ENCODE assay signal across 9 mouse cellular contexts in genomic region chr15:83592260-83593188, GRCm38 (mm10). TPM values are rescaled to one million over a fixed set of nuclear protein-coding genes. Genes with fewer than 3 reads are reported as not detected.
DNase-seq lines count a peak whose midpoint lies in the region; ATAC-seq and TF ChIP-seq lines count a peak whose summit lies in the region.
"Had no signal": no experiment of that assay in that cellular context is flagged by ENCODE, and none has a peak within 500 bp of the region (broad histone marks: within the 10 kb centered on the region; RNA-seq: fewer than 3 reads in every experiment).

No protein-coding gene starts in this region.

- TF ChIP-seq EP300 in stomach, postnatal 0 days (optimal IDR thresholded peaks at IDR 0.05): no peak

- TF ChIP-seq CTCF in stomach, postnatal 0 days (IDR thresholded peaks at IDR 0.05; ENCODE audit: low read depth): no peak

- H3K27me3 ChIP-seq in megakaryocyte, embryonic 14.5 days (replicated peaks): no peaks in the 10 kb centered on the region
- H3K27me3 ChIP-seq in hindbrain, embryonic 12.5 days: no peaks in the 10 kb centered on the region
- H3K27me3 ChIP-seq in stomach, postnatal 0 days (ENCODE audit: control insufficient read depth, insufficient read depth, low read length): no peaks in the 10 kb centered on the region

- peaks cover 70% of the 10 kb centered on the region for H3K4me1 ChIP-seq in megakaryocyte, embryonic 14.5 days
- H3K4me1 ChIP-seq in hindbrain, embryonic 12.5 days: peaks cover 17% of the 10 kb centered on the region
- peaks cover 6% of the 10 kb centered on the region; the same call in 1 of the 2 replicates for H3K4me1 ChIP-seq in stomach, postnatal 0 days (replicated peaks; ENCODE audit: control insufficient read depth, insufficient read depth)

- H3K9ac ChIP-seq in hindbrain, embryonic 12.5 days: 0 out of 2 replicates have a peak overlapping the region, but pooled peaks have one; percentile 87
- H3K9ac ChIP-seq in stomach, postnatal 0 days (ENCODE audit: low read length): peak overlapping the region; percentile 43; the same call in 1 of the 2 replicates

- H3K4me3 ChIP-seq in megakaryocyte, embryonic 14.5 days (replicated peaks): peak overlapping the region; percentile 99
- H3K4me3 ChIP-seq in hindbrain, embryonic 12.5 days: no peak overlapping the region
- H3K4me3 ChIP-seq in stomach, postnatal 0 days (ENCODE audit: low read depth, low read length): no peak overlapping the region

- 77% methylated on average over 8 of the region's 8 CpGs for WGBS in hindbrain, embryonic 12.5 days
- WGBS in stomach, postnatal 0 days: 66% methylated on average over 8 of the region's 8 CpGs

- no peaks in the 10 kb centered on the region for H3K9me3 ChIP-seq in megakaryocyte, embryonic 14.5 days
- no peaks in the 10 kb centered on the region for H3K9me3 ChIP-seq in hindbrain, embryonic 12.5 days (replicated peaks)
- H3K9me3 ChIP-seq in stomach, postnatal 0 days (ENCODE audit: control insufficient read depth, low read length): no peaks in the 10 kb centered on the region

- H3K36me3 ChIP-seq in megakaryocyte, embryonic 14.5 days (replicated peaks; ENCODE audit: low read length): peaks cover 47% of the 10 kb centered on the region
- peaks cover 21% of the 10 kb centered on the region for H3K36me3 ChIP-seq in hindbrain, embryonic 12.5 days
- H3K36me3 ChIP-seq in stomach, postnatal 0 days (ENCODE audit: control insufficient read depth, insufficient read depth, low read length): no peaks in the 10 kb centered on the region

- 0 out of 2 replicates have a peak overlapping the region, but pooled peaks have one; percentile 82 for H3K4me2 ChIP-seq in hindbrain, embryonic 12.5 days (replicated peaks)
- peak overlapping the region; percentile 84 for H3K4me2 ChIP-seq in stomach, postnatal 0 days (replicated peaks; ENCODE audit: low read depth)

- no peak for ATAC-seq in megakaryocyte, adult 5-6 weeks (ENCODE audit: poor library complexity, severe bottlenecking)
- ATAC-seq in hindbrain, embryonic 12.5 days (ENCODE audit: low FRiP score): no peak
- ATAC-seq in megakaryocyte-erythroid progenitor cell, adult 5-6 weeks (replicated peaks; ENCODE audit: low FRiP score, low TSS enrichment, poor library complexity, severe bottlenecking): peak; percentile 59
- ATAC-seq in stomach, postnatal 0 days (ENCODE audit: low FRiP score, low TSS enrichment): peak; percentile 53

- no peak overlapping the region for H3K27ac ChIP-seq in hindbrain, embryonic 12.5 days
- peak overlapping the region; percentile 78 for H3K27ac ChIP-seq in stomach, postnatal 0 days (replicated peaks)

- DNase-seq in stomach, postnatal 0 days (ENCODE audit: low spot score): peak; percentile 53
- DNase-seq in layer of hippocampus, adult 8-10 months (ENCODE audit: low spot score in 2 of 2): no peak
- DNase-seq in MN1 (ENCODE audit: low spot score): no peak
- no peak for DNase-seq in urinary bladder, postnatal 25 days (ENCODE audit: low spot score)
- DNase-seq: cerebellum, adult 8-10 months had no signal

RNA-seq across cellular contexts. Expression of gene Ttll12, which starts 2.4 kb away (rescaled TPM):
- 36.8 and 55.0 TPM in 2 replicates for polyA plus RNA-seq in megakaryocyte, embryonic 14.5 days (2012; ENCODE audit: insufficient read depth, low replicate concordance)
- 5.9 and 6.1 TPM in 2 replicates for total RNA-seq in megakaryocyte, adult 5-6 weeks (2015)
- total RNA-seq in megakaryocyte, adult 5-6 weeks (2017): 3.0 and 6.5 TPM in 2 replicates
- polyA plus RNA-seq in hindbrain, embryonic 12.5 days (2016; fragmentation: Nextera tagmentation; extraction: Ambion mirVana): 44.3 and 45.1 TPM in 2 replicates
- total RNA-seq in megakaryocyte-erythroid progenitor cell, adult 5-6 weeks (2014; fragmentation: Nextera tagmentation): 111 and 131 TPM in 2 replicates
- total RNA-seq in megakaryocyte-erythroid progenitor cell, adult 5-6 weeks (2017): 33.9 and 55.3 TPM in 2 replicates
- polyA plus RNA-seq in stomach, postnatal 0 days (2015; fragmentation: Nextera tagmentation; extraction: Ambion mirVana): 17.3 and 17.6 TPM in 2 replicates
- total RNA-seq in layer of hippocampus, adult 8-10 months (2022): 10 to 100 TPM in 3 of 4 experiments, 1 to 10 TPM in 1; 9.5 to 13.3 (median 11.7) TPM

RNA-seq across cellular contexts. Expression of gene Mcat, which starts 28.9 kb away (rescaled TPM):
- polyA plus RNA-seq in megakaryocyte, embryonic 14.5 days (2012; ENCODE audit: insufficient read depth, low replicate concordance): 15.3 and 15.9 TPM in 2 replicates
- 4.3 and 5.2 TPM in 2 replicates for total RNA-seq in megakaryocyte, adult 5-6 weeks (2015)
- total RNA-seq in megakaryocyte, adult 5-6 weeks (2017): 7.0 and 8.0 TPM in 2 replicates
- 38.9 and 40.7 TPM in 2 replicates for polyA plus RNA-seq in hindbrain, embryonic 12.5 days (2016; fragmentation: Nextera tagmentation; extraction: Ambion mirVana)
- total RNA-seq in megakaryocyte-erythroid progenitor cell, adult 5-6 weeks (2014; fragmentation: Nextera tagmentation): 21.7 and 28.8 TPM in 2 replicates
- total RNA-seq in megakaryocyte-erythroid progenitor cell, adult 5-6 weeks (2017): 17.6 and 24.1 TPM in 2 replicates
- 24.9 and 25.5 TPM in 2 replicates for polyA plus RNA-seq in stomach, postnatal 0 days (2015; fragmentation: Nextera tagmentation; extraction: Ambion mirVana)
- total RNA-seq in layer of hippocampus, adult 8-10 months (2022): 10 to 100 TPM; 24.6 to 28.3 (median 26.9) TPM

RNA-seq across cellular contexts. Expression of gene Tspo, which starts 29.1 kb away (rescaled TPM):
- 531 TPM in 2 replicates for polyA plus RNA-seq in megakaryocyte, embryonic 14.5 days (2012; ENCODE audit: insufficient read depth, low replicate concordance)
- total RNA-seq in megakaryocyte, adult 5-6 weeks (2015): 184 and 209 TPM in 2 replicates
- 112 and 119 TPM in 2 replicates for total RNA-seq in megakaryocyte, adult 5-6 weeks (2017)
- 19.5 and 21.9 TPM in 2 replicates for polyA plus RNA-seq in hindbrain, embryonic 12.5 days (2016; fragmentation: Nextera tagmentation; extraction: Ambion mirVana)
- total RNA-seq in megakaryocyte-erythroid progenitor cell, adult 5-6 weeks (2014; fragmentation: Nextera tagmentation): 68.3 and 109 TPM in 2 replicates
- total RNA-seq in megakaryocyte-erythroid progenitor cell, adult 5-6 weeks (2017): 22.8 and 35.7 TPM in 2 replicates
- polyA plus RNA-seq in stomach, postnatal 0 days (2015; fragmentation: Nextera tagmentation; extraction: Ambion mirVana): 277 and 284 TPM in 2 replicates
- 10 to 100 TPM in 2 of 4 experiments, 1 to 10 TPM in 2; 7.0 to 23.0 (median 12.5) TPM for total RNA-seq in layer of hippocampus, adult 8-10 months (2022)

Comparison
In these comparisons a context has a peak if more than half of its experiments do, and no peak if none do; other contexts are left out.
1. ATAC-seq: peak in megakaryocyte-erythroid progenitor cell, adult 5-6 weeks (single experiment) and stomach, postnatal 0 days (single experiment); none in megakaryocyte, adult 5-6 weeks (single experiment) and hindbrain, embryonic 12.5 days (single experiment).